ENCODE assay signal across 24 mouse cellular contexts in the genomic region with DNA sequence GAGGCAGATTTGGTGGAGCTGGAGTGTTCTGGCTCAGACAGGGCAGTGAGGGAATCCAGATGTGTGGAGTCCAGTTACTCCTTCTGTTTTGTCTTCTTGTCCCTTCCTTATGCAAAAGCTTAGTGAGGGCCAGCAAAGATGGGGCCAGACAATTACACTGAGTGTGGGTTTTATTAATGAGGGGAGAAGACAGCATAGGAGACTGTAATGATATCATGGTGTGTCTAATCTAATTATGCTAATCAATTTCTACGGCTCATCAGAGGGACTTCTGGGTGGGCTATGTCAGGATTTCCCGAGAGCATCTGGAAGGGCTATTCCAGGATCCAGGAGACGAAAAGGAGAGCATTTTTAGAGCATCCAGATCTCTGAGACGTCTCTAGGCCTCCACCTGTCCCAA. TPM values are rescaled to one million over a fixed set of nuclear protein-coding genes. Genes with fewer than 3 reads are reported as not detected.
DNase-seq lines count a peak whose midpoint lies in the region; ATAC-seq and TF ChIP-seq lines count a peak whose summit lies in the region.
"Had no signal": no experiment of that assay in that cellular context is flagged by ENCODE, and none has a peak within 500 bp of the region (broad histone marks: within the 10 kb centered on the region; RNA-seq: fewer than 3 reads in every experiment).

No protein-coding gene starts in this region.

- WGBS in hindbrain, postnatal 0 days, result 31% methylated on average over 4 of the region's 4 CpGs
- WGBS in hindbrain, embryonic 14.5 days, result 30% methylated on average over 4 of the region's 4 CpGs
- 24% methylated on average over 4 of the region's 4 CpGs for WGBS in embryonic facial prominence, embryonic 13.5 days

- peak; percentile 15 for DNase-seq in embryo, embryonic 10.5 days (ENCODE audit: low spot score)
- no peak for DNase-seq in embryo, embryonic 10 days (ENCODE audit: low spot score)
- DNase-seq in hindbrain, postnatal 0 days (ENCODE audit: low spot score), result no peak
- no peak for DNase-seq in hindbrain, embryonic 14.5 days (ENCODE audit: low spot score)
- peak; percentile 48 for DNase-seq in retina, postnatal 1 day
- no peak for DNase-seq in cerebellum, adult 8-10 months
- DNase-seq: adrenal gland, adult 8-10 months; adrenal gland, postnatal 36 days; B cell, adult 2 months; cerebellum, adult 2 months; forebrain, postnatal 0 days; gastrocnemius, postnatal 36 days; heart, postnatal 36 days; kidney, adult 18-20 months had no signal

- H3K27me3 ChIP-seq in hindbrain, postnatal 0 days (ENCODE audit: insufficient read depth, low read length), result no peaks in the 10 kb centered on the region
- H3K27me3 ChIP-seq in hindbrain, embryonic 14.5 days (ENCODE audit: control insufficient read depth, insufficient read depth, low read length), result 0 out of 2 replicates have a peak, but pooled peaks cover 5% of the 10 kb centered on the region
- H3K27me3 ChIP-seq in embryonic facial prominence, embryonic 13.5 days, result no peaks in the 10 kb centered on the region
- H3K27me3 ChIP-seq: forebrain, embryonic 13.5 days; heart, embryonic 13.5 days; hindbrain, embryonic 15.5 days had no signal

- H3K4me2 ChIP-seq in hindbrain, postnatal 0 days (ENCODE audit: low read depth, low read length), result no peak overlapping the region
- H3K4me2 ChIP-seq in hindbrain, embryonic 14.5 days (replicated peaks), result no peak overlapping the region
- no peak overlapping the region for H3K4me2 ChIP-seq in embryonic facial prominence, embryonic 13.5 days
- H3K4me2 ChIP-seq: forebrain, embryonic 13.5 days; heart, embryonic 13.5 days; hindbrain, embryonic 15.5 days had no signal

- H3K36me3 ChIP-seq in hindbrain, postnatal 0 days (ENCODE audit: insufficient read depth, low read length), result no peaks in the 10 kb centered on the region
- no peaks in the 10 kb centered on the region for H3K36me3 ChIP-seq in hindbrain, embryonic 14.5 days (replicated peaks; ENCODE audit: control insufficient read depth, insufficient read depth)
- no peaks in the 10 kb centered on the region for H3K36me3 ChIP-seq in embryonic facial prominence, embryonic 13.5 days
- H3K36me3 ChIP-seq: G1E; heart, embryonic 13.5 days; hindbrain, embryonic 15.5 days had no signal

- H3K4me1 ChIP-seq in hindbrain, postnatal 0 days (ENCODE audit: insufficient read depth, low read length), result no peaks in the 10 kb centered on the region
- H3K4me1 ChIP-seq in hindbrain, embryonic 14.5 days (replicated peaks; ENCODE audit: control insufficient read depth, insufficient read depth, low read length), result no peaks in the 10 kb centered on the region
- H3K4me1 ChIP-seq in embryonic facial prominence, embryonic 13.5 days, result no peaks in the 10 kb centered on the region
- H3K4me1 ChIP-seq: forebrain, embryonic 13.5 days; heart, embryonic 13.5 days had no signal

- no peak overlapping the region for H3K27ac ChIP-seq in hindbrain, postnatal 0 days
- no peak overlapping the region for H3K27ac ChIP-seq in hindbrain, embryonic 14.5 days
- H3K27ac ChIP-seq in embryonic facial prominence, embryonic 13.5 days, result no peak overlapping the region
- H3K27ac ChIP-seq: forebrain, embryonic 13.5 days; heart, embryonic 13.5 days; hindbrain, embryonic 15.5 days had no signal

- H3K9me3 ChIP-seq in hindbrain, postnatal 0 days (ENCODE audit: low read length), result no peaks in the 10 kb centered on the region
- H3K9me3 ChIP-seq in hindbrain, embryonic 14.5 days (ENCODE audit: control insufficient read depth, low read length), result no peaks in the 10 kb centered on the region
- no peaks in the 10 kb centered on the region for H3K9me3 ChIP-seq in embryonic facial prominence, embryonic 13.5 days
- H3K9me3 ChIP-seq: forebrain, embryonic 13.5 days; heart, embryonic 13.5 days; hindbrain, embryonic 15.5 days had no signal

- no peak for TF ChIP-seq CTCF in hindbrain, postnatal 0 days (IDR thresholded peaks at IDR 0.05; ENCODE audit: low read depth)

- no peak overlapping the region for H3K9ac ChIP-seq in hindbrain, postnatal 0 days (replicated peaks; ENCODE audit: low read length)
- H3K9ac ChIP-seq in hindbrain, embryonic 14.5 days, result no peak overlapping the region
- H3K9ac ChIP-seq in embryonic facial prominence, embryonic 13.5 days, result no peak overlapping the region
- H3K9ac ChIP-seq: forebrain, embryonic 13.5 days; forebrain, postnatal 0 days; heart, embryonic 13.5 days; hindbrain, embryonic 15.5 days had no signal

- peak; percentile 56; the same call in 1 of the 2 replicates for ATAC-seq in hindbrain, postnatal 0 days
- ATAC-seq in hindbrain, embryonic 14.5 days (ENCODE audit: low FRiP score), result no peak
- ATAC-seq in embryonic facial prominence, embryonic 13.5 days (ENCODE audit: insufficient number of reproducible peaks, insufficient read depth, low FRiP score, low TSS enrichment, low read depth), result 0 out of 2 replicates have a peak, but pooled peaks have one; percentile 28
- ATAC-seq: CD4-positive, CD25-positive, alpha-beta regulatory T cell, adult 4 months; forebrain, embryonic 13.5 days; forebrain, postnatal 0 days had no signal

- no peak overlapping the region for H3K4me3 ChIP-seq in hindbrain, postnatal 0 days (ENCODE audit: low read length)
- H3K4me3 ChIP-seq in hindbrain, embryonic 14.5 days (replicated peaks; ENCODE audit: low read length), result no peak overlapping the region
- no peak overlapping the region for H3K4me3 ChIP-seq in embryonic facial prominence, embryonic 13.5 days
- H3K4me3 ChIP-seq: forebrain, embryonic 13.5 days; heart, embryonic 13.5 days; hindbrain, embryonic 15.5 days had no signal

RNA-seq across cellular contexts. Expression of gene Spata19, which starts 32.0 kb away (rescaled TPM):
- total RNA-seq in hindbrain, postnatal 0 days (2014; rRNA removed), result not detected in 2 replicates
- polyA plus RNA-seq in hindbrain, postnatal 0 days (2015; fragmentation: Nextera tagmentation; extraction: Ambion mirVana), result 0.40 TPM in 1 of 2 replicates, not detected in the other
- 0.56 TPM in 1 of 2 replicates, not detected in the other for polyA plus RNA-seq in hindbrain, embryonic 14.5 days (2014; fragmentation: Nextera tagmentation; extraction: Ambion mirVana)
- not detected in 2 replicates for polyA plus RNA-seq in embryonic facial prominence, embryonic 13.5 days (2015; fragmentation: Nextera tagmentation; extraction: Ambion mirVana)
- total RNA-seq: adrenal gland, adult 8-10 months; adrenal gland, postnatal 36 days; common myeloid progenitor, adult 5-6 weeks; forebrain, postnatal 0 days; gastrocnemius, adult 8-10 months; gastrocnemius, postnatal 36 days; heart, postnatal 36 days had no signal
- polyA plus RNA-seq: CD4-positive, CD25-positive, alpha-beta regulatory T cell, adult 4 months; forebrain, embryonic 13.5 days; forebrain, postnatal 0 days; G1E; heart, embryonic 13.5 days; heart, postnatal 0 days; hindbrain, embryonic 15.5 days; intestine, embryonic 14.5 days had no signal

Comparison
In these comparisons a context has a peak if more than half of its experiments do, and no peak if none do; other contexts are left out.
1. DNase-seq: peak in embryo, embryonic 10.5 days (single experiment) and retina, postnatal 1 day (single experiment); none in embryo, embryonic 10 days (single experiment), hindbrain, postnatal 0 days (single experiment), hindbrain, embryonic 14.5 days (single experiment) and cerebellum, adult 8-10 months (single experiment).